Comparison of ENCODE assay signal across 20 mouse cellular contexts in genomic region chr14:86731300-86731699, GRCm38 (mm10).
A peak's percentile ranks its signal among the peaks of the same experiment; 100 is the strongest.
DNase-seq lines count a peak whose midpoint lies in the region; ATAC-seq lines count a peak whose summit lies in the region.
"Had no signal": no experiment of that assay in that cellular context is flagged by ENCODE, and none has a peak within 500 bp of the region (broad histone marks: within the 10 kb centered on the region; RNA-seq: fewer than 3 reads in every experiment).

No protein-coding gene starts in this region.

- DNase-seq in embryo, embryonic 10.5 days (ENCODE audit: low spot score), result peak; percentile 32
- no peak for DNase-seq in embryo, embryonic 10 days (ENCODE audit: low spot score)
- DNase-seq in forebrain, embryonic 14.5 days (ENCODE audit: low spot score), result peak; percentile 22
- peak; percentile 8 for DNase-seq in retina, postnatal 1 day
- no peak for DNase-seq in retina, embryonic 14.5 days (ENCODE audit: low spot score)
- peak; percentile 32 for DNase-seq in naive thymus-derived CD4-positive, alpha-beta T cell, adult 2 months (ENCODE audit: low read depth)
- DNase-seq in thymus, postnatal 25 days, result no peak
- DNase-seq: adrenal gland, postnatal 14 days; cerebellum, adult 18-20 months; cerebellum, adult 9-11 months; cerebellum, postnatal 36 days; gastrocnemius, postnatal 36 days; heart, adult 11 months; heart, postnatal 36 days had no signal

- H3K27me3 ChIP-seq in forebrain, embryonic 14.5 days (replicated peaks; ENCODE audit: control insufficient read depth, insufficient read depth, low read length), result no peaks in the 10 kb centered on the region
- H3K27me3 ChIP-seq in forebrain, embryonic 15.5 days, result no peaks in the 10 kb centered on the region
- H3K27me3 ChIP-seq: embryonic facial prominence, embryonic 13.5 days; heart, embryonic 13.5 days; hindbrain, embryonic 15.5 days had no signal

- WGBS in forebrain, embryonic 14.5 days, result 6% methylated on average over 1 of the region's 1 CpGs
- 13% methylated on average over 1 of the region's 1 CpGs for WGBS in forebrain, embryonic 15.5 days

- H3K27ac ChIP-seq in forebrain, embryonic 14.5 days (ENCODE audit: low read depth, low read length), result no peak overlapping the region
- H3K27ac ChIP-seq in forebrain, embryonic 15.5 days (replicated peaks), result no peak overlapping the region
- H3K27ac ChIP-seq: embryonic facial prominence, embryonic 13.5 days; heart, embryonic 13.5 days; hindbrain, embryonic 15.5 days had no signal

- no peaks in the 10 kb centered on the region for H3K9me3 ChIP-seq in forebrain, embryonic 14.5 days (replicated peaks; ENCODE audit: control insufficient read depth, low read length)
- H3K9me3 ChIP-seq in forebrain, embryonic 15.5 days, result no peaks in the 10 kb centered on the region
- H3K9me3 ChIP-seq: embryonic facial prominence, embryonic 13.5 days; heart, embryonic 13.5 days; hindbrain, embryonic 15.5 days had no signal

- no peak overlapping the region for H3K4me2 ChIP-seq in forebrain, embryonic 14.5 days (ENCODE audit: low read length)
- no peak overlapping the region for H3K4me2 ChIP-seq in forebrain, embryonic 15.5 days (replicated peaks)
- H3K4me2 ChIP-seq: embryonic facial prominence, embryonic 13.5 days; heart, embryonic 13.5 days; hindbrain, embryonic 15.5 days had no signal

- no peaks in the 10 kb centered on the region for H3K36me3 ChIP-seq in forebrain, embryonic 14.5 days (ENCODE audit: control insufficient read depth, insufficient read depth, low read length)
- no peaks in the 10 kb centered on the region for H3K36me3 ChIP-seq in forebrain, embryonic 15.5 days
- H3K36me3 ChIP-seq: embryonic facial prominence, embryonic 13.5 days; heart, embryonic 13.5 days; hindbrain, embryonic 15.5 days had no signal

- no peak for ATAC-seq in forebrain, embryonic 14.5 days
- ATAC-seq in forebrain, embryonic 15.5 days (replicated peaks), result no peak
- ATAC-seq: activated CD4-positive, CD25-positive, alpha-beta regulatory T cell, adult 4 months; intestine, embryonic 16.5 days had no signal

- H3K4me3 ChIP-seq in forebrain, embryonic 14.5 days (ENCODE audit: low read depth, low read length), result no peak overlapping the region
- no peak overlapping the region for H3K4me3 ChIP-seq in forebrain, embryonic 15.5 days
- H3K4me3 ChIP-seq: embryonic facial prominence, embryonic 13.5 days; heart, embryonic 13.5 days; hindbrain, embryonic 15.5 days had no signal

- H3K4me1 ChIP-seq in forebrain, embryonic 14.5 days (ENCODE audit: control insufficient read depth, insufficient read depth, low read length), result peaks cover 17% of the 10 kb centered on the region
- peaks cover 17% of the 10 kb centered on the region for H3K4me1 ChIP-seq in forebrain, embryonic 15.5 days
- H3K4me1 ChIP-seq: embryonic facial prominence, embryonic 13.5 days; heart, embryonic 13.5 days had no signal

- no peak overlapping the region for H3K9ac ChIP-seq in forebrain, embryonic 14.5 days (ENCODE audit: low read length)
- no peak overlapping the region for H3K9ac ChIP-seq in forebrain, embryonic 15.5 days (replicated peaks)
- H3K9ac ChIP-seq: embryonic facial prominence, embryonic 13.5 days; heart, embryonic 13.5 days; hindbrain, embryonic 15.5 days had no signal

Comparison
In these comparisons a context has a peak if more than half of its experiments do, and no peak if none do; other contexts are left out.
1. DNase-seq: peak in embryo, embryonic 10.5 days (single experiment), forebrain, embryonic 14.5 days (single experiment), retina, postnatal 1 day (single experiment) and naive thymus-derived CD4-positive, alpha-beta T cell, adult 2 months (single experiment); none in embryo, embryonic 10 days (single experiment), retina, embryonic 14.5 days (single experiment) and thymus, postnatal 25 days (single experiment).